Mouse (Mus musculus) gastrocnemius, postnatal 36 days (tissue): Measurements from ENCODE around the gene Timm23. TPM values are rescaled to one million over a fixed set of nuclear protein-coding genes. Genes with fewer than 3 reads are reported as not detected.

ENCODE experiments used
- DNase-seq, 2 experiments: peaks; one replicate each; pipeline ENCODE4 v3.0.0; 2022
- intact Hi-C: fragments of 180-260 bp; cut with DNase I; formaldehyde crosslinking; loops from one replicate; pipeline ENCODE4 v1.15.1; 2025
- total RNA-seq, 2 experiments: library from RNA; stranded (reverse); gene quantifications; 2 replicates each; pipeline ENCODE4 v1.2.3; 2021

Gene Timm23
- total RNA-seq, 2 experiments from 2014 or later: 198 to 210 TPM

GRCm38 (mm10) chr14:32166062-32166441, 35.6 kb downstream of the Timm23 start:
- no peak for DNase-seq
- intact Hi-C loops: no loop called here

- intact Hi-C loops: no loop called here
- peak; percentile 47 to 49 for DNase-seq
Measured at GRCm38 (mm10) chr14:32165278-32166061, 36.2 kb downstream of the Timm23 start.

- intact Hi-C loops: no loop called here
- DNase-seq: no peak
Measured at GRCm38 (mm10) chr14:32164173-32165051, 37.3 kb downstream of the Timm23 start.

GRCm38 (mm10) chr14:32163203-32163888, 38.4 kb downstream of the Timm23 start:
- no peak for DNase-seq
- intact Hi-C loops: no loop called here

- intact Hi-C loops: no loop called here
Measured at GRCm38 (mm10) chr14:32162231-32162630, 39.5 kb downstream of the Timm23 start.

GRCm38 (mm10) chr14:32161090-32161885, 40.4 kb downstream of the Timm23 start:
- no peak for DNase-seq
- intact Hi-C loops: no loop called here

More at GRCm38 (mm10) chr14:32162231-32162630, 39.5 kb downstream of the Timm23 start:
- no peak for DNase-seq

GRCm38 (mm10) chr14:32160563-32160962, 41.1 kb downstream of the Timm23 start:
- intact Hi-C loops: no loop called here

GRCm38 (mm10) chr14:32159690-32160246, 41.9 kb downstream of the Timm23 start, which contains the start of gene Ncoa4:
TSS of gene Ncoa4 (plus strand) at chr14:32159865.
- intact Hi-C loops: no loop called here
- peak; percentile 98 to 99 for DNase-seq

More at GRCm38 (mm10) chr14:32160563-32160962, 41.1 kb downstream of the Timm23 start:
- no peak for DNase-seq

- intact Hi-C loops: no loop called here
- no peak for DNase-seq
Measured at GRCm38 (mm10) chr14:32159150-32159670, 42.5 kb downstream of the Timm23 start.

- intact Hi-C loops: no loop called here
- no peak for DNase-seq
Measured at GRCm38 (mm10) chr14:32154758-32155157, 46.9 kb downstream of the Timm23 start.

- DNase-seq: no peak
- intact Hi-C loops: no loop called here
Measured at GRCm38 (mm10) chr14:32153156-32153555, 48.5 kb downstream of the Timm23 start.

GRCm38 (mm10) chr14:32152243-32152965, 49.3 kb downstream of the Timm23 start:
- intact Hi-C loops: no loop called here
- DNase-seq: no peak

- intact Hi-C loops: no loop called here
- no peak for DNase-seq
Measured at GRCm38 (mm10) chr14:32150872-32151271, 50.8 kb downstream of the Timm23 start.

- intact Hi-C loops: no loop called here
- no peak for DNase-seq
Measured at GRCm38 (mm10) chr14:32146578-32146977, 55.1 kb downstream of the Timm23 start.

GRCm38 (mm10) chr14:32145809-32146511, 55.7 kb downstream of the Timm23 start:
- DNase-seq: no peak

GRCm38 (mm10) chr14:32145401-32145800, 56.3 kb downstream of the Timm23 start:
- DNase-seq: no peak

More at GRCm38 (mm10) chr14:32145809-32146511, 55.7 kb downstream of the Timm23 start:
- intact Hi-C loops: no loop called here

GRCm38 (mm10) chr14:32144734-32145133, 57.0 kb downstream of the Timm23 start:
- intact Hi-C loops: no loop called here
- DNase-seq: no peak

More at GRCm38 (mm10) chr14:32145401-32145800, 56.3 kb downstream of the Timm23 start:
- intact Hi-C loops: no loop called here

- intact Hi-C loops: no loop called here
- no peak for DNase-seq
Measured at GRCm38 (mm10) chr14:32141723-32142122, 60.0 kb downstream of the Timm23 start, which contains the start of gene Msmb. TSS of gene Msmb (plus strand) at chr14:32142023.
